Mouse (Mus musculus) thymus, postnatal 0 days (tissue): ENCODE results near the gene Kcnn1. TPM values are rescaled to one million over a fixed set of nuclear protein-coding genes. Genes with fewer than 3 reads are reported as not detected.

Experiments used
- DNase-seq: peaks from one replicate; pipeline ENCODE4 v3.0.0-alpha.2; 2015; ENCODE audit warnings: low spot score
- polyA plus RNA-seq: library from polyadenylated mRNA; unstranded; fragments of >200 nt; fragmentation: Nextera tagmentation; extraction: Ambion mirVana; gene quantifications from 2 replicates; pipeline ENCODE4 v1.2.1, GENCODE M21; 2015

Kcnn1 gene
- polyA plus RNA-seq, 1 experiment from 2014 or later = 0.36 TPM

- peak; percentile 83 for DNase-seq
Measured at GRCm38 (mm10) chr8:70893656-70894384, 30.8 kb upstream of the Kcnn1 start.

GRCm38 (mm10) chr8:70892896-70893655 lies 30.0 kb upstream of the Kcnn1 start:
- no peak for DNase-seq

- DNase-seq = no peak
Measured at GRCm38 (mm10) chr8:70892022-70892895, 29.2 kb upstream of the Kcnn1 start, which contains the start of gene Slc5a5. Slc5a5 (minus strand) TSS chr8:70892757.

- no peak for DNase-seq
Measured at GRCm38 (mm10) chr8:70891356-70891755, 28.3 kb upstream of the Kcnn1 start.

- DNase-seq = no peak
Measured at GRCm38 (mm10) chr8:70890656-70891055, 27.6 kb upstream of the Kcnn1 start.

- DNase-seq = peak; percentile 36
Measured at GRCm38 (mm10) chr8:70887669-70888068, 24.6 kb upstream of the Kcnn1 start.

- peak; percentile 43 for DNase-seq
Measured at GRCm38 (mm10) chr8:70885612-70886011, 22.6 kb upstream of the Kcnn1 start.

- no peak for DNase-seq
Measured at GRCm38 (mm10) chr8:70884683-70885082, 21.6 kb upstream of the Kcnn1 start.

- DNase-seq = no peak
Measured at GRCm38 (mm10) chr8:70884186-70884585, 21.1 kb upstream of the Kcnn1 start.

- DNase-seq = no peak
Measured at GRCm38 (mm10) chr8:70880546-70880945, 17.5 kb upstream of the Kcnn1 start.

GRCm38 (mm10) chr8:70880126-70880525 lies 17.1 kb upstream of the Kcnn1 start:
- DNase-seq = no peak

GRCm38 (mm10) chr8:70879500-70879899 lies 16.4 kb upstream of the Kcnn1 start:
- no peak for DNase-seq

GRCm38 (mm10) chr8:70878178-70878577 lies 15.1 kb upstream of the Kcnn1 start:
- no peak for DNase-seq

GRCm38 (mm10) chr8:70876382-70876781 lies 13.3 kb upstream of the Kcnn1 start:
- no peak for DNase-seq

- no peak for DNase-seq
Measured at GRCm38 (mm10) chr8:70874441-70874840, 11.4 kb upstream of the Kcnn1 start.

GRCm38 (mm10) chr8:70873364-70873985 lies 10.4 kb upstream of the Kcnn1 start, which contains the start of gene Ccdc124:
Ccdc124 (minus strand) TSS chr8:70873935.
- DNase-seq = peak; percentile 96

- no peak for DNase-seq
Measured at GRCm38 (mm10) chr8:70872643-70873363, 9.7 kb upstream of the Kcnn1 start.

- no peak for DNase-seq
Measured at GRCm38 (mm10) chr8:70871195-70871807, 8.2 kb upstream of the Kcnn1 start.

- DNase-seq = peak; percentile 66
Measured at GRCm38 (mm10) chr8:70869601-70870041, 6.6 kb upstream of the Kcnn1 start.

GRCm38 (mm10) chr8:70869199-70869571 lies 6.1 kb upstream of the Kcnn1 start:
- no peak for DNase-seq
